Mouse (Mus musculus): ENCODE results near the gene Phf20. TPM values are rescaled to one million over a fixed set of nuclear protein-coding genes. Genes with fewer than 3 reads are reported as not detected.
"Not testable (repeated sequence)": the region's sequence is repeated elsewhere in the genome, so short reads cannot be mapped to it uniquely, and the experiment has no call there.

Gene Phf20
- polyA plus RNA-seq, 1 experiment from 2014 or later: 83.9 TPM

GRCm38 (mm10) chr2:156222100-156222499 is 25.8 kb downstream of the Phf20 start:
- Histone ChIP-seq H3K9me3 (ENCODE audit: control insufficient read depth, low read length) (no peaks in the 10 kb centered on the region), H3K4me3 (ENCODE audit: low read depth, low read length) (no peak overlapping the region), H3K4me1 (ENCODE audit: control insufficient read depth, insufficient read depth, low read length) (no peaks in the 10 kb centered on the region), H3K27ac (ENCODE audit: low read depth, low read length) (no peak overlapping the region), H3K27me3 (ENCODE audit: control insufficient read depth, insufficient read depth, low read length) (no peaks in the 10 kb centered on the region), H3K36me3 (ENCODE audit: control insufficient read depth, insufficient read depth, low read length) (peaks cover 8% of the 10 kb centered on the region), H3K9ac (ENCODE audit: low read length) (no peak overlapping the region), H3K4me2 (ENCODE audit: low read depth) (no peak overlapping the region)
- ATAC-seq (ENCODE audit: insufficient read depth, low FRiP score, low TSS enrichment) (no peak), DNase-seq (ENCODE audit: low spot score) (no peak)

GRCm38 (mm10) chr2:156224043-156224442 is 27.8 kb downstream of the Phf20 start:
- Histone ChIP-seq H3K4me3 (ENCODE audit: low read depth, low read length) (no peak overlapping the region), H3K36me3 (ENCODE audit: control insufficient read depth, insufficient read depth, low read length) (peaks cover 8% of the 10 kb centered on the region), H3K9me3 (ENCODE audit: control insufficient read depth, low read length) (no peaks in the 10 kb centered on the region), H3K4me1 (ENCODE audit: control insufficient read depth, insufficient read depth, low read length) (no peaks in the 10 kb centered on the region), H3K27ac (ENCODE audit: low read depth, low read length) (no peak overlapping the region), H3K4me2 (ENCODE audit: low read depth) (no peak overlapping the region), H3K27me3 (ENCODE audit: control insufficient read depth, insufficient read depth, low read length) (no peaks in the 10 kb centered on the region), H3K9ac (ENCODE audit: low read length) (no peak overlapping the region)
- no peak for DNase-seq (ENCODE audit: low spot score)
- ATAC-seq (ENCODE audit: insufficient read depth, low FRiP score, low TSS enrichment): no peak
- 93% methylated on average over 5 of the region's 5 CpGs for WGBS

GRCm38 (mm10) chr2:156227689-156228088 is 31.4 kb downstream of the Phf20 start:
- H3K4me3 ChIP-seq (ENCODE audit: low read depth, low read length): no peak overlapping the region
- no peak overlapping the region for H3K4me2 ChIP-seq (ENCODE audit: low read depth)
- H3K27me3 ChIP-seq (ENCODE audit: control insufficient read depth, insufficient read depth, low read length): no peaks in the 10 kb centered on the region
- peaks cover 4% of the 10 kb centered on the region for H3K36me3 ChIP-seq (ENCODE audit: control insufficient read depth, insufficient read depth, low read length)
- H3K27ac ChIP-seq (ENCODE audit: low read depth, low read length): no peak overlapping the region
- H3K4me1 ChIP-seq (ENCODE audit: control insufficient read depth, insufficient read depth, low read length): no peaks in the 10 kb centered on the region
- no peak overlapping the region for H3K9ac ChIP-seq (ENCODE audit: low read length)
- WGBS: 100% methylated on average over 1 of the region's 1 CpGs
- ATAC-seq (ENCODE audit: insufficient read depth, low FRiP score, low TSS enrichment) (no peak), DNase-seq (ENCODE audit: low spot score) (no peak)
- no peaks in the 10 kb centered on the region for H3K9me3 ChIP-seq (ENCODE audit: control insufficient read depth, low read length)

- WGBS: 100% methylated on average over 1 of the region's 1 CpGs
- Histone ChIP-seq H3K9ac (ENCODE audit: low read length) (no peak overlapping the region), H3K36me3 (ENCODE audit: control insufficient read depth, insufficient read depth, low read length) (no peaks in the 10 kb centered on the region; the same call in none of the 2 replicates)
Measured at GRCm38 (mm10) chr2:156229171-156229570, 32.9 kb downstream of the Phf20 start.

GRCm38 (mm10) chr2:156231340-156231739 is 35.1 kb downstream of the Phf20 start:
- Histone ChIP-seq H3K36me3 (ENCODE audit: control insufficient read depth, insufficient read depth, low read length) (no peaks in the 10 kb centered on the region), H3K4me1 (ENCODE audit: control insufficient read depth, insufficient read depth, low read length) (no peaks in the 10 kb centered on the region), H3K4me3 (ENCODE audit: low read depth, low read length) (no peak overlapping the region), H3K9me3 (ENCODE audit: control insufficient read depth, low read length) (no peaks in the 10 kb centered on the region), H3K4me2 (ENCODE audit: low read depth) (no peak overlapping the region), H3K9ac (ENCODE audit: low read length) (no peak overlapping the region), H3K27ac (ENCODE audit: low read depth, low read length) (no peak overlapping the region), H3K27me3 (ENCODE audit: control insufficient read depth, insufficient read depth, low read length) (no peaks in the 10 kb centered on the region)
- ATAC-seq (ENCODE audit: insufficient read depth, low FRiP score, low TSS enrichment) (no peak), DNase-seq (ENCODE audit: low spot score) (no peak)

More at GRCm38 (mm10) chr2:156229171-156229570, 32.9 kb downstream of the Phf20 start:
- ATAC-seq (ENCODE audit: insufficient read depth, low FRiP score, low TSS enrichment) (no peak), DNase-seq (ENCODE audit: low spot score) (no peak)
- no peaks in the 10 kb centered on the region for H3K4me1 ChIP-seq (ENCODE audit: control insufficient read depth, insufficient read depth, low read length)
- H3K27ac ChIP-seq (ENCODE audit: low read depth, low read length): no peak overlapping the region
- no peak overlapping the region for H3K4me3 ChIP-seq (ENCODE audit: low read depth, low read length)
- H3K27me3 ChIP-seq (ENCODE audit: control insufficient read depth, insufficient read depth, low read length): no peaks in the 10 kb centered on the region
- no peaks in the 10 kb centered on the region for H3K9me3 ChIP-seq (ENCODE audit: control insufficient read depth, low read length)
- H3K4me2 ChIP-seq (ENCODE audit: low read depth): no peak overlapping the region

GRCm38 (mm10) chr2:156233275-156233948 is 37.1 kb downstream of the Phf20 start:
- Histone ChIP-seq H3K36me3 (ENCODE audit: control insufficient read depth, insufficient read depth, low read length) (no peaks in the 10 kb centered on the region), H3K4me1 (ENCODE audit: control insufficient read depth, insufficient read depth, low read length) (no peaks in the 10 kb centered on the region), H3K27me3 (ENCODE audit: control insufficient read depth, insufficient read depth, low read length) (no peaks in the 10 kb centered on the region), H3K4me3 (ENCODE audit: low read depth, low read length) (no peak overlapping the region), H3K9me3 (ENCODE audit: control insufficient read depth, low read length) (no peaks in the 10 kb centered on the region), H3K27ac (ENCODE audit: low read depth, low read length) (no peak overlapping the region), H3K9ac (ENCODE audit: low read length) (no peak overlapping the region), H3K4me2 (ENCODE audit: low read depth) (no peak overlapping the region)
- DNase-seq (ENCODE audit: low spot score) (no peak), ATAC-seq (ENCODE audit: insufficient read depth, low FRiP score, low TSS enrichment) (no peak)
- WGBS: 81% methylated on average over 3 of the region's 3 CpGs

GRCm38 (mm10) chr2:156234016-156234415 is 37.8 kb downstream of the Phf20 start:
- H3K4me1 ChIP-seq (ENCODE audit: control insufficient read depth, insufficient read depth, low read length); H3K27ac ChIP-seq (ENCODE audit: low read depth, low read length); H3K27me3 ChIP-seq (ENCODE audit: control insufficient read depth, insufficient read depth, low read length); ATAC-seq (ENCODE audit: insufficient read depth, low FRiP score, low TSS enrichment); H3K9ac ChIP-seq (ENCODE audit: low read length); H3K9me3 ChIP-seq (ENCODE audit: control insufficient read depth, low read length); H3K4me3 ChIP-seq (ENCODE audit: low read depth, low read length); DNase-seq (ENCODE audit: low spot score); H3K4me2 ChIP-seq (ENCODE audit: low read depth); H3K36me3 ChIP-seq (ENCODE audit: control insufficient read depth, insufficient read depth, low read length): not testable (repeated sequence)
- 71% methylated on average over 2 of the region's 2 CpGs for WGBS

GRCm38 (mm10) chr2:156235847-156236246 is 39.6 kb downstream of the Phf20 start:
- DNase-seq (ENCODE audit: low spot score): no peak
- no peak overlapping the region for H3K27ac ChIP-seq (ENCODE audit: low read depth, low read length)
- WGBS: 89% methylated on average over 4 of the region's 4 CpGs
- no peak overlapping the region for H3K4me2 ChIP-seq (ENCODE audit: low read depth)
- no peak overlapping the region for H3K9ac ChIP-seq (ENCODE audit: low read length)
- no peaks in the 10 kb centered on the region for H3K9me3 ChIP-seq (ENCODE audit: control insufficient read depth, low read length)
- no peaks in the 10 kb centered on the region for H3K4me1 ChIP-seq (ENCODE audit: control insufficient read depth, insufficient read depth, low read length)
- ATAC-seq (ENCODE audit: insufficient read depth, low FRiP score, low TSS enrichment): no peak
- no peaks in the 10 kb centered on the region for H3K27me3 ChIP-seq (ENCODE audit: control insufficient read depth, insufficient read depth, low read length)
- H3K4me3 ChIP-seq (ENCODE audit: low read depth, low read length): no peak overlapping the region
- H3K36me3 ChIP-seq (ENCODE audit: control insufficient read depth, insufficient read depth, low read length): no peaks in the 10 kb centered on the region; the same call in 1 of the 2 replicates

GRCm38 (mm10) chr2:156241662-156242061 is 45.4 kb downstream of the Phf20 start:
- Histone ChIP-seq H3K4me3 (ENCODE audit: low read depth, low read length) (no peak overlapping the region), H3K36me3 (ENCODE audit: control insufficient read depth, insufficient read depth, low read length) (no peaks in the 10 kb centered on the region; the same call in 1 of the 2 replicates), H3K9me3 (ENCODE audit: control insufficient read depth, low read length) (no peaks in the 10 kb centered on the region), H3K4me2 (ENCODE audit: low read depth) (no peak overlapping the region), H3K27me3 (ENCODE audit: control insufficient read depth, insufficient read depth, low read length) (no peaks in the 10 kb centered on the region), H3K27ac (ENCODE audit: low read depth, low read length) (no peak overlapping the region), H3K4me1 (ENCODE audit: control insufficient read depth, insufficient read depth, low read length) (no peaks in the 10 kb centered on the region), H3K9ac (ENCODE audit: low read length) (no peak overlapping the region)
- ATAC-seq (ENCODE audit: insufficient read depth, low FRiP score, low TSS enrichment) (no peak), DNase-seq (ENCODE audit: low spot score) (no peak)
- WGBS: 93% methylated on average over 2 of the region's 2 CpGs

Measured in neural tube, embryonic 11.5 days (tissue).